Mouse (Mus musculus): ENCODE results near the gene Pde10a. TPM values are rescaled to one million over a fixed set of nuclear protein-coding genes. Genes with fewer than 3 reads are reported as not detected.

The Pde10a gene
- 1.8 and 2.0 TPM in 2 replicates for polyA plus RNA-seq (2012; rRNA removed)

DNA sequence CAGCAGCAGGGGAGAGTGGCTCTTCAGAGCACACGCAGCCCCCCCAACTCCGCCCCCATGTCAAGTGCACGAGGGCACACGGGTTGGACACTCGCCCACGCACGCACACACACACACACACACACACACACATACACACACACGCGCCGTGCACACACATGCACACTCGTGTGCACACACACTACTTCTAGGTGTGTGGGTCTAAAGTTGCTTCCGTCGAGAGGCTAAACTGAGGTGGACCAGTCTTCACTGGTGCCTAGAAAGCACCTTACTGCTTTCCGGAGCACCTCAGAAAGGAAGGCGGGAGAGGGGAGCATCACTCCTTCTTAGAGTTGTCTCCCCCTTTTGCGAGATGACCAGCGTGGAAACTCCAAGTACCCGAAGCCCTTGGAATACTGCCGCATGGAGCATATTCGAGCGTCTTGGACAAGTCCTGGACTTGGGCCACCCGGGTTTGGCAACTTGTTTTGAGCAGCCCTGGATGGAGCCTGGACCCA is at the start of gene Pde10a:
Gene Pde10a, plus strand, starts transcription at position 148 of the 497 bp plus-strand sequence.
- no peaks in the 10 kb centered on the region for H3K36me3 ChIP-seq (ENCODE audit: control insufficient read depth, insufficient read depth, low read length)
- H3K27me3 ChIP-seq (replicated peaks; ENCODE audit: control insufficient read depth, insufficient read depth, low read length), result no peaks in the 10 kb centered on the region
- H3K27ac ChIP-seq (ENCODE audit: insufficient read depth, low read depth, low read length), result no peak within 1 kb of the TSS
- under 1% methylated on average over 22 of the region's 22 CpGs for WGBS
- H3K4me1 ChIP-seq (ENCODE audit: control insufficient read depth, insufficient read depth, low read length), result peaks cover 5% of the 10 kb centered on the region; the same call in 1 of the 2 replicates
- peak within 1 kb of the TSS; percentile 43 for H3K4me3 ChIP-seq (ENCODE audit: insufficient read depth, low read depth, low read length)
- peak; percentile 30 for DNase-seq
- TF ChIP-seq CTCF (conservative IDR thresholded peaks at IDR 0.05; ENCODE audit: insufficient read depth, insufficient read length, low read depth, low read length), result no peak
- no peak for TF ChIP-seq POLR2A (IDR thresholded peaks at IDR 0.05; ENCODE audit: low read depth, low read length)

DNA sequence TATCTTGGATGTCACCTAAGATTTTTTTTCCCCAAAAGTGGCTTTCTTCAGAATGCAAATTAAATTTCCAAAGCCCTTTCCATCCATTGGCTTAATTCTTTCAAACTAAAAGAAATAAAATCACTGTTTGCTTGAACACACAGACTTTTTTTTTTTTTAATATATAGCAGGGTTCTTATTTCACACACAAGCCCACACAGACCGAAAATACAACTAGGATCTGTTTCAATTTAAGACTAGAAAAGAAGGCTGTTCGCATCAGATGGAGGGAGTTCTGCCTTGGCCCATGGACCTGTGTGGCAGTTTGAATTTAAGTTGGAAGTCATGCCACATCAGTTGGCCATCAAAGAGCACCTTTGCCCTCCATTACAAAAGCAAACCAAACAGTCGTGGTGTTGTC is 46.6 kb upstream of the Pde10a start:
- Histone ChIP-seq H3K27ac (ENCODE audit: insufficient read depth, low read depth, low read length) (no peak overlapping the region), H3K36me3 (ENCODE audit: control insufficient read depth, insufficient read depth, low read length) (no peaks in the 10 kb centered on the region), H3K4me1 (ENCODE audit: control insufficient read depth, insufficient read depth, low read length) (no peaks in the 10 kb centered on the region), H3K4me3 (ENCODE audit: insufficient read depth, low read depth, low read length) (no peak overlapping the region), H3K27me3 (replicated peaks; ENCODE audit: control insufficient read depth, insufficient read depth, low read length) (no peaks in the 10 kb centered on the region)
- TF ChIP-seq CTCF (conservative IDR thresholded peaks at IDR 0.05; ENCODE audit: insufficient read depth, insufficient read length, low read depth, low read length) (no peak), POLR2A (IDR thresholded peaks at IDR 0.05; ENCODE audit: low read depth, low read length) (no peak)
- WGBS, result 72% methylated on average over 3 of the region's 3 CpGs
- no peak for DNase-seq

DNA sequence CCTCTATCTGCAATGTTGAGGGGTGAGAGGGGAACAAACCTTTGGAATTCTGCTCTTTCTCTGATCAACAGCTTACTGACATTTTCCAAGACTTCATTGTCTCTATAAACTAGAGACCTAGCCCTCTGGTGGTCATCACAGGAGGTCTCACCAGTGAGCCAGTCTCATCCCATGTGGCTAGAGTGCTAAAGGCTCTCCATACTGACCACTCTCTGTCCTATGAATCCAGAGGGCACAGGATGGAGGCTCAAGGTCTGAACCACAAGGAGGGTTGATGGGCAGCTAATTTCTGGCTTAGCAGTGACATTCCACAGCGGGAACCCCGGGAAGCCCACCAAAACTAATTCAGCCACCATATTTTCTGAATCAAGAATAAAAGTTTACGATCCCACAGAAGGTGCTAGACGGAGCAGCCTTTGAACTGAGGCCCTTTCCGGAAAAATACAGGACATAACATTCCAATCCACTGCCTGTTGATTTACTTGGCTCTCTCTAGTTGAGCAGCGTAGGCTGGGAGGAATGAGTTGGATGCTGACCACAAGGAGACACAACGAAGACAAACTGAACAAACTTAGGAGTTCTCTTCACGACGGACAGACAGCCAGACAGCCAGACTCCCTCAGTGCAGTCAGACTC is 45.6 kb upstream of the Pde10a start:
- Histone ChIP-seq H3K36me3 (ENCODE audit: control insufficient read depth, insufficient read depth, low read length) (no peaks in the 10 kb centered on the region), H3K4me1 (ENCODE audit: control insufficient read depth, insufficient read depth, low read length) (no peaks in the 10 kb centered on the region), H3K4me3 (ENCODE audit: insufficient read depth, low read depth, low read length) (no peak overlapping the region), H3K27me3 (replicated peaks; ENCODE audit: control insufficient read depth, insufficient read depth, low read length) (no peaks in the 10 kb centered on the region), H3K27ac (ENCODE audit: insufficient read depth, low read depth, low read length) (no peak overlapping the region)
- no peak for TF ChIP-seq CTCF (conservative IDR thresholded peaks at IDR 0.05; ENCODE audit: insufficient read depth, insufficient read length, low read depth, low read length)
- TF ChIP-seq POLR2A (IDR thresholded peaks at IDR 0.05; ENCODE audit: low read depth, low read length), result no peak
- DNase-seq, result no peak
- 29% methylated on average over 9 of the region's 9 CpGs for WGBS

DNA sequence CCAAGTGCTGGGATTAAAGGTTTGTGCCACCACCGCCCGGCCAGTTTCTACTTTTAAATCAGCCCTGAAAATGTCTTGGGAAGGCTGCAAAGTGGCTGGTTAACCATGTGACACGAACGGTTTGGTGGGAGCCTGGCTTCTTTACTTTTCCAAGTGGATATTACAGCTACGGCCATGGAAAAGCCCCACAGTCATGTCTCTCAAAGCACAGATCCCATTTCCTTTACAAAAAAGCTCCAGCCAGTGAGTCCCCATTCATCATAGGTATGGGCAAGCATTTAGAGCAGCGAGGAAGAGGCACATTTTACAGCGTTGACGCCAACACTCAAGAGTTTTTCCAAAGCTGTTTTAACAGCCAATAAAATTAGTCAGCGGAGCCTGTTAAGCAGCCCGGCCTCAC is 43.4 kb upstream of the Pde10a start:
- WGBS, result 61% methylated on average over 10 of the region's 10 CpGs
- no peaks in the 10 kb centered on the region for H3K27me3 ChIP-seq (replicated peaks; ENCODE audit: control insufficient read depth, insufficient read depth, low read length)
- no peak overlapping the region for H3K27ac ChIP-seq (ENCODE audit: insufficient read depth, low read depth, low read length)
- TF ChIP-seq CTCF (conservative IDR thresholded peaks at IDR 0.05; ENCODE audit: insufficient read depth, insufficient read length, low read depth, low read length), result no peak
- TF ChIP-seq POLR2A (IDR thresholded peaks at IDR 0.05; ENCODE audit: low read depth, low read length), result no peak
- DNase-seq, result no peak
- H3K4me3 ChIP-seq (ENCODE audit: insufficient read depth, low read depth, low read length), result no peak overlapping the region
- H3K4me1 ChIP-seq (ENCODE audit: control insufficient read depth, insufficient read depth, low read length), result no peaks in the 10 kb centered on the region
- H3K36me3 ChIP-seq (ENCODE audit: control insufficient read depth, insufficient read depth, low read length), result no peaks in the 10 kb centered on the region

DNA sequence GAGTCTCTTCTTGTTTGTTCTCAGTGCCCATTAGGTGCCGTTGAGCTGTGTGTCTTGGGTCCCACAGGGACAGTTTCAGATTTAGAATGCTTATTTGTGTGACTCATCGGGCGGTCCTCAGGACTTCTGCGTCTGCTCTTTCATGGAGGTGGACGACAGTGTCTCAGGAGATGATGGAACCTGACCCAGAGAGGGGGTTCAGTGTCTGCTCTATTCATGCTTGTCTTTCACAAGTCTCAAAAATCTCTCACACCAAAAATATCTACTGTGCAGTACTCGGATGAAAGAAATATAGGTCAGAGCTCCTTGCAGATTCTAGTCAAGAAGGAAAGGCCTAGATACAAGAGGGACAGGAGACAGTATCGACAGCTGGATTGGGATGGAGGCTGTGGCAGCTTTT is 42.3 kb upstream of the Pde10a start:
- no peak overlapping the region for H3K27ac ChIP-seq (ENCODE audit: insufficient read depth, low read depth, low read length)

DNA sequence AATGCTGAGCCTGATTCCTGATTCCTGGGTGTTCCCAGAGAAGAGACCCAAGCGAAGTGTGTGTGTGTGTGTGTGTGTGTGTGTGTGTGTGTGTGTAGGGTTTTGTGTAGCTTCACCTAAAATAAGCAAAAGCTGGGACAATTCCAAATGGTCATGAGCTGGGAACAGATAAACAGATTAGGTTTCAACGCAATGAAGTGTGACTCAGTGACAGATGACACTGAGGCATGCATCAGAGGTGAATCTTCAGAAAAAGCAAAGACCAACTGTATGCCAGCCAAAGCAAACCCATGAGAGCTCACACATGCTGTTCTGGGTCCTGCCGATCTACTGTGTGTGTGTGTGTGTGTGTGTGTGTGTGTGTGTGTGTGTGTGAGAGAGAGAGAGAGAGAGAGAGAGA is 40.9 kb upstream of the Pde10a start:
- no peak overlapping the region for H3K4me3 ChIP-seq (ENCODE audit: insufficient read depth, low read depth, low read length)
- no peak for TF ChIP-seq POLR2A (IDR thresholded peaks at IDR 0.05; ENCODE audit: low read depth, low read length)
- no peak for TF ChIP-seq CTCF (conservative IDR thresholded peaks at IDR 0.05; ENCODE audit: insufficient read depth, insufficient read length, low read depth, low read length)
- DNase-seq, result no peak
- WGBS, result 37% methylated on average over 3 of the region's 3 CpGs
- no peaks in the 10 kb centered on the region for H3K36me3 ChIP-seq (ENCODE audit: control insufficient read depth, insufficient read depth, low read length)
- H3K27me3 ChIP-seq (replicated peaks; ENCODE audit: control insufficient read depth, insufficient read depth, low read length), result no peaks in the 10 kb centered on the region
- H3K27ac ChIP-seq (ENCODE audit: insufficient read depth, low read depth, low read length), result no peak overlapping the region
- H3K4me1 ChIP-seq (ENCODE audit: control insufficient read depth, insufficient read depth, low read length), result no peaks in the 10 kb centered on the region

More for the DNA sequence above, 42.3 kb upstream of the Pde10a start:
- Histone ChIP-seq H3K36me3 (ENCODE audit: control insufficient read depth, insufficient read depth, low read length) (no peaks in the 10 kb centered on the region), H3K4me1 (ENCODE audit: control insufficient read depth, insufficient read depth, low read length) (no peaks in the 10 kb centered on the region), H3K27me3 (replicated peaks; ENCODE audit: control insufficient read depth, insufficient read depth, low read length) (no peaks in the 10 kb centered on the region), H3K4me3 (ENCODE audit: insufficient read depth, low read depth, low read length) (no peak overlapping the region)
- 79% methylated on average over 7 of the region's 7 CpGs for WGBS
- TF ChIP-seq CTCF (conservative IDR thresholded peaks at IDR 0.05; ENCODE audit: insufficient read depth, insufficient read length, low read depth, low read length) (no peak), POLR2A (IDR thresholded peaks at IDR 0.05; ENCODE audit: low read depth, low read length) (no peak)
- no peak for DNase-seq

DNA sequence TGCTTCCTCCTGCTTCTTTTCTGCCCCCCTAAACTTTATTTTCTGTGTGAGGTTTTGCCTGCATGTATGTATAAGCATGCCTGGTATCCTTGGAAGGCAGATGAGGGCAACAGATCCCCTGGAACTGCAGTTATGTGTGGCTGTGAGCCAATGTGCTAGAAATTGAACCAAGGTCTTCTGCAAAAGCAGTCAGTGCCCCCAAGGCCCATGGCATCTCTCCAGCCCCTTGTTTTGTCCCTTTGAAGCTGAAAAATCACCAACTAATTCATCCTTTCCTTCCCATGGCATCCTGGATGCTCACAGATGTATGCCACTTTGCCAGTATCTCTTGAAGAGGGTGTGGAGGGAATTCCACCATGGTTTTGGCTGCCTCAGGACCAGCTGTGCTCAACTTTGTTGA is 40.0 kb upstream of the Pde10a start:
- TF ChIP-seq POLR2A (IDR thresholded peaks at IDR 0.05; ENCODE audit: low read depth, low read length), result no peak
- TF ChIP-seq CTCF (conservative IDR thresholded peaks at IDR 0.05; ENCODE audit: insufficient read depth, insufficient read length, low read depth, low read length), result no peak
- Histone ChIP-seq H3K27ac (ENCODE audit: insufficient read depth, low read depth, low read length) (no peak overlapping the region), H3K27me3 (replicated peaks; ENCODE audit: control insufficient read depth, insufficient read depth, low read length) (no peaks in the 10 kb centered on the region), H3K36me3 (ENCODE audit: control insufficient read depth, insufficient read depth, low read length) (no peaks in the 10 kb centered on the region), H3K4me1 (ENCODE audit: control insufficient read depth, insufficient read depth, low read length) (no peaks in the 10 kb centered on the region), H3K4me3 (ENCODE audit: insufficient read depth, low read depth, low read length) (no peak overlapping the region)
- no peak for DNase-seq
